Mouse (Mus musculus) heart, adult 2 months (tissue): Measurements from ENCODE around the gene Larp1b.

Source experiments
- CTCF ChIP-seq: fragments of 200-600 bp; IDR thresholded peaks from 2 replicates; pipeline ENCODE4 v1.8.1; 2022; ENCODE audit warnings: antibody characterized with exemption, mild to moderate bottlenecking, moderate library complexity
- EP300 ChIP-seq: fragments of 200-500 bp; IDR thresholded peaks from 2 replicates; pipeline ENCODE4 v1.6.1; 2011; ENCODE audit warnings: low read depth, low read length, control low read depth; ENCODE audit not compliant: insufficient read depth

GRCm38 (mm10) chr3:41021980-41022379, 72.4 kb downstream of the Larp1b start:
- no peak for TF ChIP-seq CTCF
- no peak for TF ChIP-seq EP300
